Mouse (Mus musculus): ENCODE data around the gene Vwa8.
"Not testable (repeated sequence)": the region's sequence is repeated elsewhere in the genome, so short reads cannot be mapped to it uniquely, and the experiment has no call there.

Gene Vwa8

GRCm38 (mm10) chr14:78885915-78886534 lies 37.2 kb downstream of the Vwa8 start:
- DNase-seq (ENCODE audit: low read depth, low spot score), result no peak

- no peak for DNase-seq (ENCODE audit: low read depth, low spot score)
Measured at GRCm38 (mm10) chr14:78886566-78887234, 37.8 kb downstream of the Vwa8 start.

GRCm38 (mm10) chr14:78887494-78887893 lies 38.6 kb downstream of the Vwa8 start:
- not testable (repeated sequence) for DNase-seq (ENCODE audit: low read depth, low spot score)

- no peak for DNase-seq (ENCODE audit: low read depth, low spot score)
Measured at GRCm38 (mm10) chr14:78895496-78895895, 46.6 kb downstream of the Vwa8 start.

GRCm38 (mm10) chr14:78896252-78896651 lies 47.4 kb downstream of the Vwa8 start:
- DNase-seq (ENCODE audit: low read depth, low spot score), result no peak

- peak; percentile 13 for DNase-seq (ENCODE audit: low read depth, low spot score)
Measured at GRCm38 (mm10) chr14:78900770-78901169, 51.9 kb downstream of the Vwa8 start.

- peak; percentile 45 for DNase-seq (ENCODE audit: low read depth, low spot score)
Measured at GRCm38 (mm10) chr14:78908205-78908863, 59.5 kb downstream of the Vwa8 start.

- DNase-seq (ENCODE audit: low read depth, low spot score), result no peak
Measured at GRCm38 (mm10) chr14:78912076-78912475, 63.2 kb downstream of the Vwa8 start.

GRCm38 (mm10) chr14:78914180-78914579 lies 65.3 kb downstream of the Vwa8 start:
- peak; percentile 87 for DNase-seq (ENCODE audit: low read depth, low spot score)

GRCm38 (mm10) chr14:78916691-78917090 lies 67.8 kb downstream of the Vwa8 start:
- DNase-seq (ENCODE audit: low read depth, low spot score), result no peak

- no peak for DNase-seq (ENCODE audit: low read depth, low spot score)
Measured at GRCm38 (mm10) chr14:78921219-78921618, 72.4 kb downstream of the Vwa8 start.

- DNase-seq (ENCODE audit: low read depth, low spot score), result no peak
Measured at GRCm38 (mm10) chr14:78923631-78924030, 74.8 kb downstream of the Vwa8 start.

GRCm38 (mm10) chr14:78924755-78925537 lies 76.1 kb downstream of the Vwa8 start:
- DNase-seq (ENCODE audit: low read depth, low spot score), result no peak

GRCm38 (mm10) chr14:78932094-78932493 lies 83.2 kb downstream of the Vwa8 start:
- DNase-seq (ENCODE audit: low read depth, low spot score), result no peak

GRCm38 (mm10) chr14:78933399-78933798 lies 84.5 kb downstream of the Vwa8 start:
- DNase-seq (ENCODE audit: low read depth, low spot score), result no peak

- DNase-seq (ENCODE audit: low read depth, low spot score), result no peak
Measured at GRCm38 (mm10) chr14:78934596-78934995, 85.7 kb downstream of the Vwa8 start.

GRCm38 (mm10) chr14:78935796-78936195 lies 86.9 kb downstream of the Vwa8 start:
- DNase-seq (ENCODE audit: low read depth, low spot score), result no peak

- no peak for DNase-seq (ENCODE audit: low read depth, low spot score)
Measured at GRCm38 (mm10) chr14:78941741-78942475, 93.1 kb downstream of the Vwa8 start.

GRCm38 (mm10) chr14:78955745-78956144 lies 106.9 kb downstream of the Vwa8 start:
- no peak for DNase-seq (ENCODE audit: low read depth, low spot score)

- DNase-seq (ENCODE audit: low read depth, low spot score), result no peak
Measured at GRCm38 (mm10) chr14:78970621-78971020, 121.8 kb downstream of the Vwa8 start.

- DNase-seq (ENCODE audit: low read depth, low spot score), result no peak
Measured at GRCm38 (mm10) chr14:78972424-78972823, 123.6 kb downstream of the Vwa8 start.
